Mouse (Mus musculus) forebrain, embryonic 16.5 days (tissue): ENCODE measurements around the gene Lats1. TPM values are rescaled to one million over a fixed set of nuclear protein-coding genes. Genes with fewer than 3 reads are reported as not detected.
"Not testable (repeated sequence)": the region's sequence is repeated elsewhere in the genome, so short reads cannot be mapped to it uniquely, and the experiment has no call there.

Experiments
- ATAC-seq: fragments of 200-750 bp; cut with Nextera tagmentation; 2 replicates; pipeline ENCODE4 v1.8.0; 2017; ENCODE audit warnings: mild to moderate bottlenecking, moderate library complexity
- H3K27ac ChIP-seq: fragments of 300-500 bp; sonication (generic); 2 replicates; pipeline ENCODE4 v1.5.1; 2014; ENCODE audit warnings: low read length, control low read depth
- H3K27me3 ChIP-seq: fragments of 300-500 bp; sonication (generic); replicated peaks from 2 replicates; pipeline ENCODE4 v1.6.1; 2014; ENCODE audit warnings: low read length; ENCODE audit not compliant: control insufficient read depth, insufficient read depth
- H3K36me3 ChIP-seq: fragments of 300-500 bp; sonication (generic); 2 replicates; pipeline ENCODE4 v1.6.1; 2014; ENCODE audit not compliant: control insufficient read depth, insufficient read depth
- H3K4me1 ChIP-seq: fragments of 300-500 bp; sonication (generic); replicated peaks from 2 replicates; pipeline ENCODE4 v1.6.1; 2014; ENCODE audit warnings: low read length; ENCODE audit not compliant: control insufficient read depth, insufficient read depth
- H3K4me2 ChIP-seq: fragments of 300-500 bp; sonication (generic); 2 replicates; pipeline ENCODE4 v1.6.1; 2014; ENCODE audit warnings: mild to moderate bottlenecking, low read length, control low read depth
- H3K4me3 ChIP-seq: fragments of 300-500 bp; sonication (generic); replicated peaks from 2 replicates; pipeline ENCODE4 v1.5.1; 2014; ENCODE audit warnings: mild to moderate bottlenecking, low read length, control low read depth
- H3K9ac ChIP-seq: fragments of 300-500 bp; sonication (generic); replicated peaks from 2 replicates; pipeline ENCODE4 v1.6.1; 2014; ENCODE audit warnings: low read depth, low read length, control low read depth
- H3K9me3 ChIP-seq: fragments of 300-500 bp; sonication (generic); 2 replicates; pipeline ENCODE4 v1.6.1; 2016; ENCODE audit warnings: low read length; ENCODE audit not compliant: control insufficient read depth
- WGBS: fragments of 180-500 bp; shearing (Covaris S2); extraction: QIAGEN DNeasy Blood & Tissue Kit; methylation state at CpG from one replicate; pipeline ENCODE4 v1.1.7; 2014; 5-methylcytosine and 5-hydroxymethylcytosine counted together
- polyA plus RNA-seq: library from polyadenylated mRNA; unstranded; fragments of >200 nt; fragmentation: Nextera tagmentation; extraction: Ambion mirVana; gene quantifications from 2 replicates; pipeline ENCODE4 v1.2.1, GENCODE M21; 2015

The Lats1 gene
- polyA plus RNA-seq, 1 experiment from 2014 or later = 11.2 TPM

GRCm38 (mm10) chr10:7712506-7712905 lies 31.5 kb downstream of the Lats1 start:
- WGBS = 93% methylated on average over 13 of the region's 13 CpGs

GRCm38 (mm10) chr10:7715056-7715455 lies 34.0 kb downstream of the Lats1 start:
- no peaks in the 10 kb centered on the region for H3K27me3 ChIP-seq
- ATAC-seq = no peak
- no peak overlapping the region for H3K9ac ChIP-seq
- no peaks in the 10 kb centered on the region for H3K4me1 ChIP-seq
- 79% methylated on average over 7 of the region's 7 CpGs for WGBS
- H3K36me3 ChIP-seq = peaks cover 30% of the 10 kb centered on the region
- H3K27ac ChIP-seq = no peak overlapping the region
- no peak overlapping the region for H3K4me2 ChIP-seq
- no peaks in the 10 kb centered on the region for H3K9me3 ChIP-seq
- no peak overlapping the region for H3K4me3 ChIP-seq

More at GRCm38 (mm10) chr10:7712506-7712905, 31.5 kb downstream of the Lats1 start:
- Histone ChIP-seq H3K36me3 (peaks cover 30% of the 10 kb centered on the region), H3K4me3 (no peak overlapping the region), H3K27ac (no peak overlapping the region), H3K9ac (no peak overlapping the region), H3K4me1 (no peaks in the 10 kb centered on the region), H3K27me3 (no peaks in the 10 kb centered on the region), H3K4me2 (no peak overlapping the region), H3K9me3 (no peaks in the 10 kb centered on the region)
- no peak for ATAC-seq

GRCm38 (mm10) chr10:7725751-7726500 lies 44.9 kb downstream of the Lats1 start, which contains the start of gene Katna1:
TSS of gene Katna1 (plus strand) at chr10:7726000.
- H3K27me3 ChIP-seq = no peaks in the 10 kb centered on the region
- H3K9ac ChIP-seq = peak within 1 kb of the TSS; percentile 73
- peak; percentile 99 for ATAC-seq
- under 1% methylated on average over 49 of the region's 49 CpGs for WGBS
- no peaks in the 10 kb centered on the region for H3K36me3 ChIP-seq
- H3K4me1 ChIP-seq = peaks cover 12% of the 10 kb centered on the region
- peak within 1 kb of the TSS; percentile 81 for H3K4me3 ChIP-seq
- H3K4me2 ChIP-seq = peak within 1 kb of the TSS; percentile 92
- H3K9me3 ChIP-seq = no peaks in the 10 kb centered on the region
- peak within 1 kb of the TSS; percentile 71 for H3K27ac ChIP-seq

- Histone ChIP-seq H3K27ac (peak overlapping the region; percentile 71; the same call in 1 of the 2 replicates), H3K36me3 (no peaks in the 10 kb centered on the region), H3K4me1 (peaks cover 15% of the 10 kb centered on the region), H3K9ac (peak overlapping the region; percentile 73), H3K27me3 (no peaks in the 10 kb centered on the region), H3K9me3 (no peaks in the 10 kb centered on the region), H3K4me3 (peak overlapping the region; percentile 81), H3K4me2 (peak overlapping the region; percentile 92)
- 0% methylated on average over 8 of the region's 8 CpGs for WGBS
- no peak for ATAC-seq
Measured at GRCm38 (mm10) chr10:7726501-7726812, 45.4 kb downstream of the Lats1 start.

- Histone ChIP-seq H3K9me3 (no peaks in the 10 kb centered on the region), H3K36me3 (no peaks in the 10 kb centered on the region), H3K9ac (no peak overlapping the region), H3K4me2 (peak overlapping the region; percentile 92), H3K27ac (no peak overlapping the region), H3K4me3 (no peak overlapping the region), H3K27me3 (no peaks in the 10 kb centered on the region), H3K4me1 (peaks cover 17% of the 10 kb centered on the region)
- no peak for ATAC-seq
- WGBS = 17% methylated on average over 3 of the region's 3 CpGs
Measured at GRCm38 (mm10) chr10:7727011-7727410, 46.0 kb downstream of the Lats1 start.

- Histone ChIP-seq H3K9ac (no peak overlapping the region), H3K27me3 (no peaks in the 10 kb centered on the region), H3K4me2 (no peak overlapping the region), H3K27ac (no peak overlapping the region), H3K4me3 (no peak overlapping the region), H3K36me3 (no peaks in the 10 kb centered on the region), H3K9me3 (no peaks in the 10 kb centered on the region), H3K4me1 (peaks cover 13% of the 10 kb centered on the region)
- no peak for ATAC-seq
Measured at GRCm38 (mm10) chr10:7731582-7731981, 50.6 kb downstream of the Lats1 start.

GRCm38 (mm10) chr10:7737122-7737521 lies 56.1 kb downstream of the Lats1 start:
- Histone ChIP-seq H3K27me3 (no peaks in the 10 kb centered on the region), H3K4me1 (no peaks in the 10 kb centered on the region), H3K36me3 (no peaks in the 10 kb centered on the region; the same call in 1 of the 2 replicates), H3K4me3 (no peak overlapping the region), H3K4me2 (no peak overlapping the region), H3K27ac (no peak overlapping the region), H3K9ac (no peak overlapping the region), H3K9me3 (no peaks in the 10 kb centered on the region)
- no peak for ATAC-seq

- no peak for ATAC-seq
- Histone ChIP-seq H3K4me2 (no peak overlapping the region), H3K36me3 (no peaks in the 10 kb centered on the region; the same call in 1 of the 2 replicates), H3K4me1 (no peaks in the 10 kb centered on the region), H3K27ac (no peak overlapping the region), H3K27me3 (no peaks in the 10 kb centered on the region), H3K4me3 (no peak overlapping the region), H3K9ac (no peak overlapping the region), H3K9me3 (no peaks in the 10 kb centered on the region)
- 79% methylated on average over 3 of the region's 3 CpGs for WGBS
Measured at GRCm38 (mm10) chr10:7737914-7738313, 56.9 kb downstream of the Lats1 start.

GRCm38 (mm10) chr10:7745528-7745927 lies 64.5 kb downstream of the Lats1 start:
- not testable (repeated sequence) for ATAC-seq, H3K27me3 ChIP-seq, H3K4me1 ChIP-seq, H3K27ac ChIP-seq, H3K4me2 ChIP-seq, H3K9me3 ChIP-seq, H3K4me3 ChIP-seq, H3K9ac ChIP-seq
- H3K36me3 ChIP-seq = peaks cover 12% of the 10 kb centered on the region
- 94% methylated on average over 6 of the region's 6 CpGs for WGBS

- Histone ChIP-seq H3K27ac (no peak overlapping the region), H3K4me1 (no peaks in the 10 kb centered on the region), H3K4me2 (no peak overlapping the region), H3K36me3 (peaks cover 27% of the 10 kb centered on the region), H3K27me3 (no peaks in the 10 kb centered on the region), H3K4me3 (no peak overlapping the region), H3K9ac (no peak overlapping the region), H3K9me3 (no peaks in the 10 kb centered on the region)
- ATAC-seq = no peak
- 91% methylated on average over 6 of the region's 6 CpGs for WGBS
Measured at GRCm38 (mm10) chr10:7748752-7749151, 67.7 kb downstream of the Lats1 start.
